Mouse (Mus musculus): ENCODE results near the gene Rgmb. TPM values are rescaled to one million over a fixed set of nuclear protein-coding genes. Genes with fewer than 3 reads are reported as not detected.

Gene Rgmb
- total RNA-seq, 2 experiments from 2014 or later, result 62.4 to 79.1 TPM

DNA sequence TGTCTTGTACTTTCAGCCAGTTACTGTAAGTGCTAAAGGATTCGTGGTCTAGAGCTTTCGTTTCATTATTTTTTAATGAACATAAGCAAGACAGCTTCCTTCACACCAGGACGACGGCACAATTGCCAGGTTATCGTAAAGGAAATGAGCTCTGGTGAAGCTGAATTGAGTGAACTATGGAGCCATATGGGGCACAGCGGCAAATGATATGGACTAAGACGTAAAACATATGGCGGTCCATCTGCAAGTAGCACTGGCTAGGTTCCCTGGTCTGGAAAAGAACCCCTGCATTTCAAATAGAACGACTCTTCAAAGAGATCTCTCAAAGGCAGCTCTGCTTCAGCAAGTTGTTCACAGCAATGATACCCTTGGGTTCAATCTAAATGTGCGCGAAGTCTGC is 6.5 kb downstream of the Rgmb start:
- intact Hi-C loops (cut with DNase I), result no loop called here
- DNase-seq (ENCODE audit: low spot score in 2 of 2), result no peak

- no peak for DNase-seq (ENCODE audit: low spot score in 2 of 2)
- intact Hi-C loops (cut with DNase I), result no loop called here
Observed at GRCm38 (mm10) chr17:15823838-15824237, 7.0 kb downstream of the Rgmb start.

GRCm38 (mm10) chr17:15823215-15823614 is 7.6 kb downstream of the Rgmb start:
- DNase-seq (ENCODE audit: low spot score in 2 of 2), result no peak
- intact Hi-C loops (cut with DNase I), result no loop called here

- intact Hi-C loops (cut with DNase I), result no loop called here
- DNase-seq (ENCODE audit: low spot score in 2 of 2), result no peak
Observed at GRCm38 (mm10) chr17:15822376-15822775, 8.5 kb downstream of the Rgmb start.

- intact Hi-C loops (cut with DNase I), result no loop called here
- DNase-seq (ENCODE audit: low spot score in 2 of 2), result no peak
Observed at GRCm38 (mm10) chr17:15821706-15822105, 9.1 kb downstream of the Rgmb start.

DNA sequence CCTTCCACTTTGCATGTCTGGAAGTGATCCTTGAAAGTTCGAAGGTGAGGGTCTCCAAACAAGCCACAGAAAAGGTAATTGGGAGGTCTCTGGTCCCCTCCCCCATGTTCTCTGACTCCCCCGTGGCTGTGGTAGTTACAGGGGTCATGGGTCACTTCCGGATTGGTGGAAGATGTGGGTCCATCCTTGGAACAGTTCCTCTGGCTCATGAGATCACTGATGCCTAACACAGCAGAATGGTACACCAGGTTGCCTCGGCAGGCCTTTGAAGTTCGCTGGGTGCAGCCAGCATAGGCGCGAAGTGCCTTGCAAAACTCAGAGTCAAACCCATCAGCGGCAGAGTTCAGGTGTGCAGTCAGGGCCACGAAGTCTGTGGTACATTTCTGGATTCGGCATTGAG is 10.1 kb downstream of the Rgmb start:
- DNase-seq (ENCODE audit: low spot score in 2 of 2), result no peak
- intact Hi-C loops (cut with DNase I), result no loop called here

DNA sequence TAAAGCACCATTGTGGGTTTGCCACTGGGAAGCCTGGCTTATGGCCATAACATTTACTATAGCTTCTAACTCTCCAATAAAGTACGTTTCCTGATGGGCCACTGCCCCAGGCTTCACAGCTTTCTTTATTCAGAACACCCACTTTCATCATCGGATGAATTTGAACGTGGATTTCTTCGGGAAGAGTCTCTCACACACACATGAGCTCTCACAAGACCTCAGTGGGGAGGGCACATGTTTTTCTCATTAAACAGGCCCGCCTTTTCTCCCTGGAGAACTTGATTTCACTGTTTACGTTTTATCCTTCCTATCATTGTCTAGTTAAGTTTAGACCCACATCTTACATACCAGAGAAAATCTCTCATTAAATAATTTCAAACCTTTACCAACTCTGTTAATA is 10.7 kb downstream of the Rgmb start:
- no peak for DNase-seq (ENCODE audit: low spot score in 2 of 2)
- intact Hi-C loops (cut with DNase I), result no loop called here

- DNase-seq (ENCODE audit: low spot score in 2 of 2), result no peak
- intact Hi-C loops (cut with DNase I), result no loop called here
Observed at GRCm38 (mm10) chr17:15818372-15818771, 12.5 kb downstream of the Rgmb start.

GRCm38 (mm10) chr17:15817634-15818033 is 13.2 kb downstream of the Rgmb start:
- intact Hi-C loops (cut with DNase I), result no loop called here
- DNase-seq (ENCODE audit: low spot score in 2 of 2), result no peak

DNA sequence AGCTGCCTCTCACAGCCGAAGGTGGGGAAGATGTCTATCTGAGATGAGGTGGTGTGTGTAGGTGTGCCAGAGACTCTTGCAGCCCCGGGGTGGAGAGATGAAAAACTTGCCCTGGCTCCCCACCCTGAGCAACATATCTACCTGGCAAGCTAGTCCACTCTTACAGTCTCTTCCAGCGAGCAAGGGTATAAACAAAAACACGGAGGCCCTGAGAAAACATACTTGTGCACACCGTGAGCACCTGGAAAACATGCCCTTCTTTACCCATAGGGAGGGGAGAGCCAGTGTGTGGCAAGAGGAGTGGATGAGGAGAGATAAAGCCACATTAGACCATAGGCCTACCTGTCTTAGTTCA is 13.8 kb downstream of the Rgmb start:
- intact Hi-C loops (cut with DNase I), result no loop called here
- DNase-seq (ENCODE audit: low spot score in 2 of 2), result no peak

GRCm38 (mm10) chr17:15816379-15817095 is 14.3 kb downstream of the Rgmb start:
- no peak for DNase-seq (ENCODE audit: low spot score in 2 of 2)

GRCm38 (mm10) chr17:15815312-15816018 is 15.4 kb downstream of the Rgmb start:
- DNase-seq (ENCODE audit: low spot score in 2 of 2), result no peak
- intact Hi-C loops (cut with DNase I), result no loop called here

More at GRCm38 (mm10) chr17:15816379-15817095, 14.3 kb downstream of the Rgmb start:
- intact Hi-C loops (cut with DNase I), result no loop called here

GRCm38 (mm10) chr17:15813658-15814212 is 17.1 kb downstream of the Rgmb start:
- intact Hi-C loops (cut with DNase I), result no loop called here
- DNase-seq (ENCODE audit: low spot score in 2 of 2), result peak in 1 of 2 experiments; percentile 15

- intact Hi-C loops (cut with DNase I), result no loop called here
Observed at GRCm38 (mm10) chr17:15812136-15812778, 18.6 kb downstream of the Rgmb start.

GRCm38 (mm10) chr17:15809949-15810348 is 20.9 kb downstream of the Rgmb start:
- no peak for DNase-seq (ENCODE audit: low spot score in 2 of 2)
- intact Hi-C loops (cut with DNase I), result no loop called here

More at GRCm38 (mm10) chr17:15812136-15812778, 18.6 kb downstream of the Rgmb start:
- no peak for DNase-seq (ENCODE audit: low spot score in 2 of 2)

DNA sequence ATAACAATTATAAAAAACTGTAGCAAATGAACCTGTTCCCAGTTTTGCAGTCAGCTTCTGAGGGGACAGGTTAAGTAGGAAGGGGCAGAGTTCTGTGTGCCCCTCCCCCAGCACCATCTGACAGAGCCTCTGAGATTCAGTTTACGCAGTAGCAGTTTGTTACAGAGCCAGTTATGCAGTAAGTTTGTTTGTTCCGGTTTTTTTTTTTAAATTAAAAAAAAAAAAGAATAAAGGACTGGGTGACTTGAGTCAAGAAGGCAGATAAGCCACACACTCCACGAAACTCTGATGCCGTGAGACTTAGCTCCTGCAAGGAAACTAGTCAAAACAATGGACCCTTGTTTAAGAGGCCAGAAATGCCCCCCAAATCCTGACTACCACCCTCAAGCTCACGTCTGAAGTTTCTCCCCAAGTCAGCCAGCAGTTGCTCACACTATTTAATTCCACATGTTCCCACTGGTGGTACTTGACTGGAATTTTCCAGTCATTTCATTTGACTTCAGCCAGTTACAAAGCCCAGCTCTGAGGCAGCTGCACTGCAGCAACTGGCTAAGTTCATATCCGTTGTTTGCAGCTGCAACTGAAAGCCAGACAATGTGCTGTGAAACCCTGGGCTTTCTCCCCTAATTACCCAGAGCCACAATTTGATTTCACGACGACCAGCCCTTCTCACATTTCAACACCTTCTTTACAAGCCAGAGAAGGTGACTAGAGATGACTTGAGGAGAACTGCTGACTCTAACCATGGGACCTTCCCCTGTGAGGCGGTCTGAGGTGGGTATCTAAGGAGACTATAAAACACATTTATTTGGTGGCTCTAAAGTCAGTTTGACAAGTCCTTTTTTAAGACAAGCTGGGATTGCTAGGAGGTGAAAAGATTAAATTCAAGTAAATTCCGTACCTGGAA is 22.1 kb downstream of the Rgmb start:
- no peak for DNase-seq (ENCODE audit: low spot score in 2 of 2)
- intact Hi-C loops (cut with DNase I), result no loop called here

GRCm38 (mm10) chr17:15808015-15808414 is 22.8 kb downstream of the Rgmb start:
- no peak for DNase-seq (ENCODE audit: low spot score in 2 of 2)
- intact Hi-C loops (cut with DNase I), result no loop called here

- intact Hi-C loops (cut with DNase I), result no loop called here
Observed at GRCm38 (mm10) chr17:15807295-15807984, 23.4 kb downstream of the Rgmb start.

More at GRCm38 (mm10) chr17:15807295-15807984, 23.4 kb downstream of the Rgmb start:
- DNase-seq (ENCODE audit: low spot score in 2 of 2), result no peak

Measured in left cerebral cortex, postnatal 14 days (tissue).